Mouse (Mus musculus) embryonic facial prominence, embryonic 15.5 days (tissue): ENCODE measurements around the gene Rcsd1. TPM values are rescaled to one million over a fixed set of nuclear protein-coding genes. Genes with fewer than 3 reads are reported as not detected.
A peak's percentile ranks its signal among the peaks of the same experiment; 100 is the strongest.

ENCODE experiments used
- ATAC-seq: fragments of 200-750 bp; cut with Nextera tagmentation; 2 replicates; pipeline ENCODE4 v1.8.0; 2017; ENCODE audit warnings: low read depth, moderate TSS enrichment; ENCODE audit not compliant: insufficient number of reproducible peaks, low FRiP score, low TSS enrichment
- H3K27ac ChIP-seq: fragments of 300-500 bp; sonication (generic); replicated peaks from 2 replicates; pipeline ENCODE4 v1.5.1; 2015; ENCODE audit warnings: mild to moderate bottlenecking, inconsistent platforms
- H3K27me3 ChIP-seq: fragments of 300-500 bp; sonication (generic); 2 replicates; pipeline ENCODE4 v1.6.1; 2015; ENCODE audit warnings: inconsistent platforms
- H3K36me3 ChIP-seq: fragments of 300-500 bp; sonication (generic); 2 replicates; pipeline ENCODE4 v1.6.1; 2015; ENCODE audit warnings: mild to moderate bottlenecking, inconsistent platforms
- H3K4me1 ChIP-seq: fragments of 300-500 bp; sonication (generic); 2 replicates; pipeline ENCODE4 v1.6.1; 2015; ENCODE audit warnings: inconsistent platforms
- H3K4me2 ChIP-seq: fragments of 300-500 bp; sonication (generic); replicated peaks from 2 replicates; pipeline ENCODE4 v1.6.1; 2015; ENCODE audit warnings: mild to moderate bottlenecking, inconsistent platforms
- H3K4me3 ChIP-seq: fragments of 300-500 bp; sonication (generic); replicated peaks from 2 replicates; pipeline ENCODE4 v1.5.1; 2015; ENCODE audit warnings: mild to moderate bottlenecking, inconsistent platforms
- H3K9ac ChIP-seq: fragments of 300-500 bp; sonication (generic); 2 replicates; pipeline ENCODE4 v1.6.1; 2015; ENCODE audit warnings: inconsistent platforms
- H3K9me3 ChIP-seq: fragments of 300-500 bp; sonication (generic); replicated peaks from 2 replicates; pipeline ENCODE4 v1.6.1; 2016; ENCODE audit warnings: inconsistent platforms
- WGBS: fragments of 180-500 bp; shearing (Covaris S2); methylation state at CpG from one replicate; pipeline ENCODE4 v1.1.7; 2015; 5-methylcytosine and 5-hydroxymethylcytosine counted together
- polyA plus RNA-seq: library from polyadenylated mRNA; unstranded; fragments of >200 nt; fragmentation: Nextera tagmentation; extraction: Ambion mirVana; gene quantifications from 2 replicates; pipeline ENCODE4 v1.2.1, GENCODE M21; 2015

The Rcsd1 gene
- polyA plus RNA-seq, 1 experiment from 2014 or later, result 16.7 TPM

DNA sequence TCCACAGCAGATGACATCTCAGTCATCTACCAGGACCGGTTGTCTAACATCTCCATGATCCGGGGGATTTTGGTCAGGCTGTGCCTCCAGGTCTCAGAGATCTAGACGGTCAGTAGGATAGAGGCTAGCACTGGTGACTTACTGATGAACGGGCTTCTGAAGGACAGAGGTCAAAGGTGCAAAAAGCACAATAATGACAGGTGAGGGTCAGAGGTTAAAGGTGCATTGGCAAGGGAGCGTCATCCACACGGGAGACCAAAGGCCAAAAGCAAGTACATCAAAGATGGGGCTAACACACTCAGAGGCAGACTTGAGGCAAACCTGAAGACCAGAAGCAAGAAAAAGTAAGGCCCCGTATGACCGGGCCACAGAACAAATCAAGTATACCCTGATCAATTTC, 73.3 kb downstream of the Rcsd1 start:
- Histone ChIP-seq H3K4me3 (no peak overlapping the region), H3K36me3 (no peaks in the 10 kb centered on the region), H3K9me3 (no peaks in the 10 kb centered on the region), H3K4me1 (peaks cover 23% of the 10 kb centered on the region), H3K27me3 (no peaks in the 10 kb centered on the region), H3K27ac (no peak overlapping the region), H3K4me2 (no peak overlapping the region), H3K9ac (no peak overlapping the region)
- WGBS, result 69% methylated on average over 8 of the region's 8 CpGs
- ATAC-seq, result no peak

DNA sequence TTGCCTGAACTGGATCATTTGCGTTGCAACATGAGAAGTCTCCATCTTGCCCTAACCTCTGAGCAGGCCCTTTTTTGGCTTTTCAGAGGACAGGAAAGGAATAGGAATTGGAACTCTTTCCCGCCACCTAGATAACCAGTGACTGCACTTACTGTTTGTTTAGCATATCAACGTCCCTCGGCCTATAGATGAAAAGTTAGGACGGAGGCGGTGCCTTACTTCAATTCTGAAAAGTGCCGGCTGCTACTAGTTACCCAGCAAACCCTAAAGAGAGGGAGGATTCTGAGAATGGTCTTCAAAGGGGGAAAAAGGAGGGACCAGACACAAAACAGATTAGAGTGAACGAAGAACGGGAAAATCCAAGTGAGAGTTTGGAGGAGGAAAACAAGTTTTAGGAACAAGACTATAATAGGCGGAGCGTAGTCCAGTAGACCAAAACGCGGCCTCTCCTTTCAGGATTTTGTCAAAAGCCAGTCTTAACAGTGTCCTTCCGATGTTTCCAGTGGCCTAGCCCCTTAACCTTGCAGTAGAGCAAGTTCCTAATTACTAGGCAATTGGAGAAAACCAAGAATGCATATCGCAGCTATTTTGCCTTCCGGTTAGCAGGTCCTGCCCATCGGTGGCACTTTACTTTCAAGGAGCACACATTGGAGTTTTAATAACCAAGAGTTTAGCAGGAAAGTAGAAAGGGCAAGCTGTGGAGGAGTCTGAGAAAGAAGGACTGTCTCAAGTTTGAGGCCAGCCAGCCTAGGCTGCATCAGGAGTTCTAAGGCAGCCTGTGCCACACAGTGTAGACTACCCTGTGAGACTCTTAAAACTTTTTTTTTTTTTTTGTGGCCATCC, 74.3 kb downstream of the Rcsd1 start:
- ATAC-seq, result no peak
- H3K36me3 ChIP-seq, result no peaks in the 10 kb centered on the region
- peaks cover 28% of the 10 kb centered on the region for H3K4me1 ChIP-seq
- H3K4me2 ChIP-seq, result peak overlapping the region; percentile 66
- WGBS, result 24% methylated on average over 17 of the region's 17 CpGs
- H3K27ac ChIP-seq, result peak overlapping the region; percentile 98
- no peaks in the 10 kb centered on the region for H3K27me3 ChIP-seq
- 0 out of 2 replicates have a peak overlapping the region, but pooled peaks have one; percentile 83 for H3K9ac ChIP-seq
- no peaks in the 10 kb centered on the region for H3K9me3 ChIP-seq
- peak overlapping the region; percentile 91 for H3K4me3 ChIP-seq

DNA sequence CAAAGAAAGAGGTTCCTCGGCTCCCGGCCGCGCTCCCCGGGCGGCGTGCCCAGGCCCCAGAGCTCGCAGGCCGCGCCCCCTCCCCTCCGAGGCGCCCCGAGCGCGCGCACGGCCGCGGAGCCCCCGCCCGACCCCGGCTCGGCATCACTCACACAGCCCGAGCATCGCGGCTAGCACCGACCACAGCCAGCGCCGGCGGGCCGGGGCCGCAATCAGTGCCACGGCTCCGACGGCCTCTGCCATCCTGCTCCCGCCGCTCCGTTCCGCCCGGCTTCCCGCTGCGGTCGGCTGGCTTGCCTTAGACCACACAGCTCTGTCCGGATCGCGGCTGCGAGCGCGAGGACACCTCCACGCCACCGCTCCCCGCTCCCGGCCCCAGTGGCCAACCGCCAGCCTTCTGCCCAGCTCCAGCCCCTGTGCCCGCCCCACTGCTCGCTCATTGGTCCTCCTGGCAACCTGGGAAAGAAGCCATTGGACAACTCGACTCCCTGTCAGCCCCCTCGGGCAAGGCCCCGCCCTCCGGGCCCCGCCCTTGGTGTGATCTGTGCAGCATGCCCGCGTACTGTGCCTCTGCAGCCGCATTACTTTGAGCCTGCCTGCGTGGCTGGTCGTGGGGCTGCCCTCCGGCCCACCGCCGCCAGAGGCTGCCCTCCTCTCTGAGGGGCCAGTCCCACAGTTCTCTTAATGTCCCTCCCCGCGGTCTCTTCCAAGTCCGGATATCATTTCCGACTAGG, 75.2 kb downstream of the Rcsd1 start, which contains the start of gene Mpzl1:
Gene Mpzl1 (minus strand): TSS at position 388 of the 734 bp plus-strand sequence.
- peaks cover 31% of the 10 kb centered on the region for H3K4me1 ChIP-seq
- H3K9me3 ChIP-seq, result no peaks in the 10 kb centered on the region
- H3K4me2 ChIP-seq, result peak within 1 kb of the TSS; percentile 66
- H3K9ac ChIP-seq, result peak within 1 kb of the TSS; percentile 83
- H3K27me3 ChIP-seq, result no peaks in the 10 kb centered on the region
- H3K36me3 ChIP-seq, result no peaks in the 10 kb centered on the region
- ATAC-seq, result peak; percentile 100
- WGBS, result under 1% methylated on average over 67 of the region's 73 CpGs
- peak within 1 kb of the TSS; percentile 91 for H3K4me3 ChIP-seq
- peak within 1 kb of the TSS; percentile 98 for H3K27ac ChIP-seq

DNA sequence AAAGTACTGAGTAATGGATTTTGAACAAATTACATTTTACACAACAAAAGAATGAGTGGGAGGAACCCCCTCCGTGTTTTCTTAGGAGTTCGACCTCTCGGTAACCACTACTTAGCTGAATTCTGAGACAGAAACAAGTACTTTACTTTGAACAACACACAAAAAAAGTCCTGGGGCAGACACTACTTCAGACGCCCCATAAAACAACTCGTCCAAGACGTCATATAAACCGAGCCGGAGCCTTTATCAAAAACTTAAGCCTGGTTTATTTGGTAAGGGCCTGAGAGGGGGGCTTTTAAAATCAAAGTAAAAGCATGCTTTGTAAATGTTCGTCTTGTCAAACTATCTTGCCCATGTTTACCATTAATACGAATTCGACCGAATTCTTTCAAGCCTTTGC, 76.2 kb downstream of the Rcsd1 start:
- Histone ChIP-seq H3K9ac (peak overlapping the region; percentile 83), H3K4me1 (peaks cover 30% of the 10 kb centered on the region), H3K9me3 (no peaks in the 10 kb centered on the region), H3K4me3 (peak overlapping the region; percentile 91), H3K4me2 (peak overlapping the region; percentile 66), H3K36me3 (no peaks in the 10 kb centered on the region), H3K27ac (peak overlapping the region; percentile 98; the same call in 1 of the 2 replicates), H3K27me3 (no peaks in the 10 kb centered on the region)
- WGBS, result 2% methylated on average over 12 of the region's 12 CpGs
- ATAC-seq, result no peak

DNA sequence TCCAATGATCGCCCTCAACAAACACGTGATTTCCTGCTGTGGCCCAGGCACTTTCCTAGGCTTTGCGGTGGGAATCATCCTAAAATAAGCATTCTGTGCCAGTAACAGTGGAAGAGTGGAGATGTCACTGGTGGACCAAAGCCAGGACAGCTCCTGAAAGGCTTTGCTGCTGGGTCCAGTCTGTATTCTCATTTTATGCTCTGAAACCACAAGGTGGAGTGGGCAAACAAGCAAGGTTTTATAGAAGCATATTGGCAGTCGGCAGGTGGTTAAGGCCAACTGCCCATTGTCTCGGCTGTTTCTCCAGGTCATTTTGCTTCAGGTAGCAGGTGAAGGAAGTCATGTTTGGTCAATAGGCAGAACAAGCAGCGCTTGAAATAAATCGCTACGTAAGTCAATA, 78.4 kb downstream of the Rcsd1 start:
- WGBS, result 80% methylated on average over 8 of the region's 8 CpGs
- H3K27ac ChIP-seq, result no peak overlapping the region; the same call in 1 of the 2 replicates

DNA sequence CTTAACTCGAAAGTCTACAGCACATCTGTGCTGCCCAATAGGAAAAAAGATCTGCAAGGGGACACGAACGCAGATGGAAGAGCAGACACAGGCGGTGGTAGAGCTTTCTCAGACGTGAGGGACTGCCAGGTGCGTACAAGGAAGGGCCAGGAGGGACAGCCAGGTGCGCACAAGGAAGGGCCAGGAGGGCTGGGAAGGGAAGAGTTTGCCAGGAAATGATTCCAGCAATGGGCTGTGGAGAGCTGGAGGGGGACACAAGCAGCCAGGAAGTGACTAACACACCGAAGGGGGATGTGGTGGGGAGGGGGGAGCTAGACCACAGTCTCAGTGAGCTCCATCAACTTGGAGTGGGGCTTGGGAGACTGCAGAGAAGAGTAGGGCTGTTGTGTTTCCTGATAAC, 79.6 kb downstream of the Rcsd1 start:
- Histone ChIP-seq H3K4me1 (peaks cover 20% of the 10 kb centered on the region), H3K27ac (no peak overlapping the region), H3K36me3 (no peaks in the 10 kb centered on the region), H3K4me3 (no peak overlapping the region), H3K9ac (no peak overlapping the region), H3K9me3 (no peaks in the 10 kb centered on the region), H3K27me3 (no peaks in the 10 kb centered on the region), H3K4me2 (no peak overlapping the region)
- no peak for ATAC-seq
- WGBS, result 38% methylated on average over 8 of the region's 8 CpGs

More for the DNA sequence above, 78.4 kb downstream of the Rcsd1 start:
- no peak overlapping the region for H3K4me3 ChIP-seq
- peaks cover 30% of the 10 kb centered on the region for H3K4me1 ChIP-seq
- no peak for ATAC-seq
- H3K4me2 ChIP-seq, result no peak overlapping the region
- no peaks in the 10 kb centered on the region for H3K9me3 ChIP-seq
- no peak overlapping the region for H3K9ac ChIP-seq
- no peaks in the 10 kb centered on the region for H3K27me3 ChIP-seq
- no peaks in the 10 kb centered on the region for H3K36me3 ChIP-seq

DNA sequence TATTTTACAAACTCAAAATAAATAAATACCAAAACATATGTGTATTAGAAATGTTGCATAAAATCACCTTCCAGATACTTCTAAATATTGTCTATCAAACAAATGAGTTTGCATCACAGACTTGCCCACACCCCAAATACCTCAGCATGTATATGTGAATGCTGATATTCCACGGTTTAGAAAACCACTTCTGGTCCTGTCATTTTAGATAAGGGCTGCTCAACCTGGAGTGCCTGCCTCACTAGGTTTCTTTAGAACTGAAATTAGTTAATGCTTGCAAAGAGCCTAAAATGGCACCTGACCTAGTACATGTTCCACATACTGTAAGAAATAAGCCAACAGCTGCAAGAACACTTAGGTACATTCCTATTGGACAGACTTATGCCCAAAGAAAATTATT, 81.0 kb downstream of the Rcsd1 start:
- Histone ChIP-seq H3K4me3 (no peak overlapping the region), H3K27me3 (no peaks in the 10 kb centered on the region), H3K9ac (no peak overlapping the region), H3K27ac (no peak overlapping the region), H3K4me1 (peaks cover 16% of the 10 kb centered on the region), H3K9me3 (no peaks in the 10 kb centered on the region), H3K4me2 (no peak overlapping the region), H3K36me3 (no peaks in the 10 kb centered on the region)
- ATAC-seq, result no peak
- WGBS, result 84% methylated on average over 1 of the region's 1 CpGs

DNA sequence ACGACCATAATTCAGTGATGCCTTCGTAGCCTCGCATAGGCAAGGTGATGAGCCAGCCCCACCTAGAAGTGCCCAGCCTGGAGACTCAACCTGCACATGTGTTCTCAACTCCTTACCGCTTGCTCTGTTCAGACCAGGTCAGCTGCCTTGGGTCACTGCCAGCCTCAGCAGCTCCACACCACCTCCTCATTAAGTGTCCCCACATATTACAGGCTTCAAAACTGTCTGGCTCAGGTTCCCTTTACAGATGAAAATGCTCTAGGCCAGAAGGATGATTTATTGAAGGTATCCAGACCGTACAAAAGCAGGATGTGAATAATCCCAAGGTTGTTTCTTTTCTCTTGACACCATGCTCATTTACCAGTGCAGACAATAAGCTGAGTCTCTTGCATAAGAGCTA, 83.7 kb downstream of the Rcsd1 start:
- 80% methylated on average over 5 of the region's 5 CpGs for WGBS
- H3K9me3 ChIP-seq, result no peaks in the 10 kb centered on the region
- H3K4me1 ChIP-seq, result peaks cover 7% of the 10 kb centered on the region
- H3K36me3 ChIP-seq, result peaks cover 4% of the 10 kb centered on the region
- ATAC-seq, result no peak
- no peak overlapping the region for H3K9ac ChIP-seq
- no peaks in the 10 kb centered on the region for H3K27me3 ChIP-seq
- no peak overlapping the region for H3K27ac ChIP-seq
- no peak overlapping the region for H3K4me2 ChIP-seq
- no peak overlapping the region for H3K4me3 ChIP-seq

DNA sequence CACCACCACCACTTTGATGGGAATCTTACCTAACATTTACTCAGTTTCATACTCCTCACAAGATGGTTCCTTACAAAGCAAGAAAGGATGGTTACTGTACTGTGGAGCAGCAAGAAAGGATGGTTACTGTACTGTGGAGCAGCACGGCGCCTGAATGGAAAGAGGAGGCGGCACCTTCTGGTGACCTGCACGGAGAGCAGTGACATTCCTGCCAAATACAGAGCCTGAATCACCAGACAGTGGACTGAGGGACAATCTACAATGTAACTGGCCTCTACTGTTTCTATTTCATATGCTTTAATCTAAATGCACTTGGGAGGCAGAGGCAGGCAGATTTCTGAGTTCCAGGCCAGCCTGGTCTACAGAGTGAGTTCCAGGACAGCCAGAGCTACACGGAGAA, 84.5 kb downstream of the Rcsd1 start:
- 87% methylated on average over 5 of the region's 5 CpGs for WGBS
- no peak overlapping the region for H3K4me2 ChIP-seq
- H3K27ac ChIP-seq, result no peak overlapping the region
- no peak overlapping the region for H3K9ac ChIP-seq
- H3K9me3 ChIP-seq, result no peaks in the 10 kb centered on the region
- peaks cover 4% of the 10 kb centered on the region for H3K36me3 ChIP-seq
- no peak for ATAC-seq
- H3K27me3 ChIP-seq, result no peaks in the 10 kb centered on the region
- peaks cover 3% of the 10 kb centered on the region for H3K4me1 ChIP-seq
- H3K4me3 ChIP-seq, result no peak overlapping the region

DNA sequence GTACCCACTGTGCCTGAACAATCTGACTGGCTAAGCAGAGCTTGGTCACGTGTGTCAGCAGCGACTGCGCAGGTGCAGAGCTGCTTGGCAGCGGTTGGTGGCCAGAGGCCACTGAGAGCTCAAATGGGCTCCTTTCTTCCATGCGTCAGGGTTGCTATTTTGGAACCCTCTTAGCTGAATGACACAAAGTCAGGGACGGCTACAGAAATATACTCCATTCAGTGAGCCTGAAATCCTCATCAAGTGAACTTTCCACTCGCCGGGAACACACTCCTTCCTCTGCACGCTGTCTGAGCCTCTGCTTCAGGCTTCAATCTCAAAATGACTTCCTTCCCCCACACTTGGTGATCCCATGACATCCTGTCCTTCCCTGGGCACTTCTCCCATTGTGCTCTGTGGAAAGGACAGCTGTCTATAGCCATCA, 91.3 kb downstream of the Rcsd1 start:
- 58% methylated on average over 9 of the region's 9 CpGs for WGBS
- no peaks in the 10 kb centered on the region for H3K27me3 ChIP-seq
- ATAC-seq, result no peak
- no peak overlapping the region for H3K4me3 ChIP-seq
- peak overlapping the region; percentile 6; the same call in 1 of the 2 replicates for H3K27ac ChIP-seq
- H3K4me1 ChIP-seq, result peaks cover 10% of the 10 kb centered on the region
- H3K4me2 ChIP-seq, result no peak overlapping the region
- no peaks in the 10 kb centered on the region for H3K9me3 ChIP-seq
- peaks cover 14% of the 10 kb centered on the region for H3K36me3 ChIP-seq
- no peak overlapping the region for H3K9ac ChIP-seq

DNA sequence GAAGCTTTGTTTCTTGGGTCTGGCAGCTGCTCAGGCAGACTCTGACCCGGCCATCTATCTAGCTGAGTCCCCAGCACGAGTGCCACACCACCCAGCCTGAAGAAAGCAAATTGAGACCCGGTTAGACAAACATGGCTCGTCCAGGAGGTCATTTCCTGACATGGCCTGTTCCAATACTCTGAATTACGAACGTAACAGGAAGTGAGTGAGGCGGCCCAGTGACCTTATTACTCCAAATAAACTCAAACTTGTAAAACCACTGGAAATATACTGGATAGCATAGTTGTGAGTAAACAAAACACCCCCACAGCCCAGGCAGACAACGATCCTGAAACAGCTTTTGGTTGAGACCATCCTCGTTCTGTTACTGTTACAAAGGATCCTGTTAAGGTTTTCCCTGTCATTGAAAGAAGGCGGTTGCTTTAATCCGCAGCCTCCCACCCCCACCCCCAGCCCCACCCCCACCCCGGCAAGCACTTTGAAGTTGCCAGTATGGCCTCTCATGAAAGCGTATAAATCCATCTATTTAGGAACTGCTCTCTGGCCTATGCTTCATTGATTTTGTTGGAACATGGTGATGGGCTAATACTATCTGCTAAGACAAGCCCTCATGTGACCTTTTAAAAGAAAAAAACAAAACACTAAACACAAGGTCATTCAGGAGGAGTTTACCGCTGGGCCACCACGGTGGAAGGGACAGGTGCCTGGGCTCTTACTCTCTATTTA, 92.2 kb downstream of the Rcsd1 start:
- no peak for ATAC-seq
- Histone ChIP-seq H3K27me3 (no peaks in the 10 kb centered on the region), H3K27ac (peak overlapping the region; percentile 6; the same call in 1 of the 2 replicates), H3K36me3 (peaks cover 10% of the 10 kb centered on the region), H3K4me2 (no peak overlapping the region), H3K4me1 (peaks cover 10% of the 10 kb centered on the region), H3K9me3 (no peaks in the 10 kb centered on the region), H3K9ac (no peak overlapping the region), H3K4me3 (no peak overlapping the region)
- WGBS, result 29% methylated on average over 15 of the region's 15 CpGs
